Mouse (Mus musculus) ES-E14 (cell line): ENCODE results near the gene Gpsm2. TPM values are rescaled to one million over a fixed set of nuclear protein-coding genes. Genes with fewer than 3 reads are reported as not detected.

ENCODE experiments used
- DNase-seq: peaks from one replicate; pipeline ENCODE4 v3.0.0-alpha.2; 2013; ENCODE audit warnings: low read depth, low spot score
- H3K27ac ChIP-seq: 2 replicates; pipeline ENCODE4 v1.5.1; 2012; ENCODE audit warnings: low read depth, mild to moderate bottlenecking, low read length, moderate library complexity, mixed read lengths; ENCODE audit not compliant: poor library complexity, insufficient read depth, severe bottlenecking
- H3K36me3 ChIP-seq: 2 replicates; pipeline ENCODE4 v1.6.1; 2012; ENCODE audit warnings: mild to moderate bottlenecking, low read length, moderate library complexity, mixed read lengths; ENCODE audit not compliant: control insufficient read depth, poor library complexity, insufficient read depth, severe bottlenecking
- H3K4me1 ChIP-seq, 2 experiments: fragments of 150-350 bp in 1 of 2; sonication (generic) in 1 of 2; 2 replicates each; pipeline ENCODE4 v1.6.1; 2012; ENCODE audit warnings: low read length in 2 of 2, mild to moderate bottlenecking in 1 of 2, mixed read lengths in 1 of 2; ENCODE audit not compliant: control insufficient read depth in 2 of 2, insufficient read depth in 2 of 2, poor library complexity in 1 of 2
- H3K4me3 ChIP-seq, 2 experiments: fragments of 150-350 bp in 1 of 2; sonication (generic) in 1 of 2; 2 replicates each; pipeline ENCODE4 v1.5.1; 2012; ENCODE audit warnings: low read length in 2 of 2, low read depth in 1 of 2, mild to moderate bottlenecking in 1 of 2, mixed read lengths in 1 of 2; ENCODE audit not compliant: insufficient read depth in 1 of 2, poor library complexity in 1 of 2, severe bottlenecking in 1 of 2
- H3K9ac ChIP-seq: 2 replicates; pipeline ENCODE4 v1.6.1; 2012; ENCODE audit warnings: low read depth, mild to moderate bottlenecking, low read length, mixed read lengths; ENCODE audit not compliant: poor library complexity, insufficient read depth, severe bottlenecking
- H3K9me3 ChIP-seq: fragments of 150-350 bp; sonication (generic); 2 replicates; pipeline ENCODE4 v1.6.1; 2012; ENCODE audit warnings: low read depth, mild to moderate bottlenecking, low read length; ENCODE audit not compliant: control insufficient read depth, insufficient read depth
- CHD2 ChIP-seq: IDR thresholded peaks from 2 replicates; pipeline ENCODE4 v1.6.1; 2014; ENCODE audit warnings: mild to moderate bottlenecking, low read depth, low read length, inconsistent platforms
- HCFC1 ChIP-seq: IDR thresholded peaks from 2 replicates; pipeline ENCODE4 v1.6.1; 2012; ENCODE audit warnings: low read length, inconsistent platforms, borderline replicate concordance; ENCODE audit not compliant: insufficient read depth
- MAFK ChIP-seq: IDR thresholded peaks from 2 replicates; pipeline ENCODE4 v1.6.1; 2014; ENCODE audit warnings: mild to moderate bottlenecking, low read depth, low read length, inconsistent platforms; ENCODE audit not compliant: insufficient read depth
- ZC3H11A ChIP-seq: IDR thresholded peaks from 2 replicates; pipeline ENCODE4 v1.6.1; 2012; ENCODE audit warnings: low read depth, mild to moderate bottlenecking, inconsistent platforms, low read length, borderline replicate concordance
- ZNF384 ChIP-seq: IDR thresholded peaks from 2 replicates; pipeline ENCODE4 v1.6.1; 2012; ENCODE audit warnings: low read depth, low read length, inconsistent platforms
- in situ Hi-C, 2 experiments: fragments of 600-800 bp; cut with MboI; formaldehyde crosslinking; loops; one replicate each; pipeline ENCODE4 v1.15.1; 2025; ENCODE audit warnings: low sequenced_read_pairs in 2 of 2, inconsistent platforms in 1 of 2; ENCODE audit not compliant: unreplicated experiment in 2 of 2
- total RNA-seq: library from RNA; depleted of rRNA; stranded (reverse); fragments of 300-350 nt; gene quantifications from 2 replicates; pipeline ENCODE4 v1.2.3, GENCODE M21; 2012

Gene Gpsm2
- total RNA-seq, 1 experiment: 16.2 TPM

GRCm38 (mm10) chr3:108766943-108767342, 44.8 kb upstream of the Gpsm2 start:
- Histone ChIP-seq H3K27ac (no peak overlapping the region), H3K9me3 (no peaks in the 10 kb centered on the region), H3K4me1 (peaks cover 0 to 3% of the 10 kb centered on the region in 2 experiments; a peak in 1 of 4 replicates), H3K4me3 (no peak overlapping the region), H3K36me3 (no peaks in the 10 kb centered on the region), H3K9ac (no peak overlapping the region)
- DNase-seq: no peak
- in situ Hi-C loops: no loop called here
- TF ChIP-seq ZNF384: no peak
- TF ChIP-seq ZC3H11A: no peak
- no peak for TF ChIP-seq MAFK

DNA sequence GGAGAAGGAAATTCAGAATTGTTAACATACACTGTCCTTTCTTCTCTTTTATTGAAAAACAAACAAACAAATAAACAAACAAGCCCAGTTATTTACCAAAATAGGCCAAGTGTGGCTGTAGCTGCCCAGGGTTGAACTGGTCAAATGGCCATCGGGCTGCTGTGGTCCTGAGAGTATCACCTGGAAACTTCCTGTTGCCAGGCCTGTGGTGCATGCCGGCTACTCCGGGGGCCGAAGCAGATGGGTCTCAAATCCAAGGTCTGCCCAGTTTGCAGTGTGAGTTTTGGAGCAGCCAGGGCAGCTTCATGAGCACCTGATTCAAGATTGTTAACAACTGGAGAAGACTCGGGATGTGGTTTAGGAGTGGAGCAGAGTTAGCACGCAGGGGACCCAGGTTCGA, 43.4 kb upstream of the Gpsm2 start:
- no peak for DNase-seq
- Histone ChIP-seq H3K27ac (no peak overlapping the region), H3K4me3 (no peak overlapping the region), H3K9ac (no peak overlapping the region), H3K36me3 (no peaks in the 10 kb centered on the region), H3K9me3 (no peaks in the 10 kb centered on the region), H3K4me1 (peaks cover 0 to 3% of the 10 kb centered on the region in 2 experiments; a peak in 1 of 4 replicates)
- TF ChIP-seq ZC3H11A (no peak), CHD2 (no peak)
- in situ Hi-C loops: no loop called here

- Histone ChIP-seq H3K4me3 (no peak overlapping the region), H3K27ac (no peak overlapping the region), H3K36me3 (no peaks in the 10 kb centered on the region), H3K9me3 (no peaks in the 10 kb centered on the region), H3K9ac (no peak overlapping the region), H3K4me1 (peaks cover 0 to 3% of the 10 kb centered on the region in 2 experiments; a peak in 1 of 4 replicates)
- in situ Hi-C loops: no loop called here
- no peak for DNase-seq
- TF ChIP-seq HCFC1: no peak
- TF ChIP-seq MAFK: no peak
- no peak for TF ChIP-seq ZC3H11A
- no peak for TF ChIP-seq ZNF384
- TF ChIP-seq CHD2: no peak
Observed at GRCm38 (mm10) chr3:108764976-108765375, 42.9 kb upstream of the Gpsm2 start.

GRCm38 (mm10) chr3:108763691-108764090, 41.6 kb upstream of the Gpsm2 start:
- Histone ChIP-seq H3K4me1 (peaks cover 0 to 3% of the 10 kb centered on the region in 2 experiments; a peak in 1 of 4 replicates), H3K9ac (no peak overlapping the region), H3K4me3 (no peak overlapping the region), H3K9me3 (no peaks in the 10 kb centered on the region), H3K27ac (no peak overlapping the region), H3K36me3 (no peaks in the 10 kb centered on the region)
- DNase-seq: no peak
- in situ Hi-C loops: no loop called here
- no peak for TF ChIP-seq HCFC1
- TF ChIP-seq MAFK: no peak
- TF ChIP-seq CHD2: no peak
- no peak for TF ChIP-seq ZC3H11A
- no peak for TF ChIP-seq ZNF384

GRCm38 (mm10) chr3:108762597-108763111, 40.5 kb upstream of the Gpsm2 start:
- Histone ChIP-seq H3K4me1 (peaks cover 0 to 3% of the 10 kb centered on the region in 2 experiments; a peak in 1 of 4 replicates), H3K27ac (no peak overlapping the region), H3K9me3 (no peaks in the 10 kb centered on the region), H3K9ac (no peak overlapping the region), H3K36me3 (no peaks in the 10 kb centered on the region), H3K4me3 (no peak overlapping the region)
- no peak for DNase-seq
- in situ Hi-C loops: no loop called here
- no peak for TF ChIP-seq ZNF384
- TF ChIP-seq HCFC1: no peak
- TF ChIP-seq CHD2: no peak
- TF ChIP-seq ZC3H11A: no peak
- no peak for TF ChIP-seq MAFK
